Mouse (Mus musculus): ENCODE measurements around the gene Gm17631. TPM values are rescaled to one million over a fixed set of nuclear protein-coding genes. Genes with fewer than 3 reads are reported as not detected.
"Not testable (repeated sequence)": the region's sequence is repeated elsewhere in the genome, so short reads cannot be mapped to it uniquely, and the experiment has no call there.

Gene Gm17631
- not detected in 2 replicates for polyA plus RNA-seq (2012; rRNA removed)
- not detected in 2 replicates for polyA plus RNA-seq (2014; fragmentation: Nextera tagmentation; extraction: Ambion mirVana)

DNA sequence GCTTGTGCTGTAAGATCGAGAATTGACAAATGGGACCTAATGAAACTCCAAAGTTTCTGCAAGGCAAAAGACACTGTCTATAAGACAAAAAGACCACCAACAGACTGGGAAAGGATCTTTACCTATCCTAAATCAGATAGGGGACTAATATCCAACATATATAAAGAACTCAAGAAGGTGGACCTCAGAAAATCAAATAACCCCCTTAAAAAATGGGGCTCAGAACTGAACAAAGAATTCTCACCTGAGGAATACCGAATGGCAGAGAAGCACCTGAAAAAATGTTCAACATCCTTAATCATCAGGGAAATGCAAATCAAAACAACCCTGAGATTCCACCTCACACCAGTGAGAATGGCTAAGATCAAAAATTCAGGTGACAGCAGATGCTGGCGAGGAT is at the start of gene Gm17631:
Gene Gm17631 (plus strand): TSS at position 301 of the 400 bp plus-strand sequence.
- H3K4me3 ChIP-seq (replicated peaks; ENCODE audit: low read length); H3K4me2 ChIP-seq (replicated peaks; ENCODE audit: low read depth, low read length, severe bottlenecking); H3K9me3 ChIP-seq (ENCODE audit: control insufficient read depth, low read length); H3K36me3 ChIP-seq (ENCODE audit: control insufficient read depth, insufficient read depth, low read length); H3K4me1 ChIP-seq (ENCODE audit: control insufficient read depth, insufficient read depth, low read length); DNase-seq (ENCODE audit: low spot score); ATAC-seq (ENCODE audit: low FRiP score, low read depth); H3K27ac ChIP-seq (replicated peaks; ENCODE audit: low read depth, low read length); H3K9ac ChIP-seq (ENCODE audit: low read depth, low read length, severe bottlenecking); H3K27me3 ChIP-seq (ENCODE audit: control insufficient read depth, insufficient read depth, low read length): not testable (repeated sequence)
- no CpG with 5 or more reads among the region's 3 CpGs for WGBS

DNA sequence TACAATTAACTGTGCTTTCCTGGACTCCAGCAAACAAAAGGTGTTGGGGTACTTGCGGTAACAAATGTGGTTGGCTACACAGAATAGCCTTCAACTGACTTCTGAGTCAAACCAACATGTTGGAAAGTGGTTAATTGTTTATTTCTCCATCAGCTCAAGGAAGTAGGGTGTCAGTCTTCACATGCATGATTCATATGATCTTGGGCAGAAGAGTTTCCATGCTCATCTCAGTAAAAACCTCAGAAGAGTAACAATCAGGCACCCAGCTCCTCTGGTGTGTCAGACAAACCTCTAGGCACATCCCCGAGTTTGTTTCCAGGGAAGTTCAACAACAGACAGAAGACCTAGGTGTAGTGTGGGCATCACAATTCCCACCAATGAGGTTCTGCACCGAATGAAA is 44.7 kb upstream of the Gm17631 start:
- no peak overlapping the region for H3K9ac ChIP-seq (ENCODE audit: low read depth, low read length, severe bottlenecking)
- TF ChIP-seq POLR2A (IDR thresholded peaks at IDR 0.05; ENCODE audit: borderline replicate concordance, extremely low read depth, insufficient read depth, insufficient read length) = no peak
- DNase-seq (ENCODE audit: low spot score) (no peak), ATAC-seq (ENCODE audit: low FRiP score, low read depth) (no peak)
- no peak overlapping the region for H3K4me2 ChIP-seq (replicated peaks; ENCODE audit: low read depth, low read length, severe bottlenecking)
- no peaks in the 10 kb centered on the region for H3K27me3 ChIP-seq (ENCODE audit: control insufficient read depth, insufficient read depth, low read length)
- H3K36me3 ChIP-seq (ENCODE audit: control insufficient read depth, insufficient read depth, low read length) = no peaks in the 10 kb centered on the region
- H3K27ac ChIP-seq (replicated peaks; ENCODE audit: low read depth, low read length) = no peak overlapping the region
- H3K4me3 ChIP-seq (replicated peaks; ENCODE audit: low read length) = no peak overlapping the region
- no peaks in the 10 kb centered on the region for H3K9me3 ChIP-seq (ENCODE audit: control insufficient read depth, low read length)
- H3K4me1 ChIP-seq (ENCODE audit: control insufficient read depth, insufficient read depth, low read length) = no peaks in the 10 kb centered on the region
- 52% methylated on average over 3 of the region's 3 CpGs for WGBS

DNA sequence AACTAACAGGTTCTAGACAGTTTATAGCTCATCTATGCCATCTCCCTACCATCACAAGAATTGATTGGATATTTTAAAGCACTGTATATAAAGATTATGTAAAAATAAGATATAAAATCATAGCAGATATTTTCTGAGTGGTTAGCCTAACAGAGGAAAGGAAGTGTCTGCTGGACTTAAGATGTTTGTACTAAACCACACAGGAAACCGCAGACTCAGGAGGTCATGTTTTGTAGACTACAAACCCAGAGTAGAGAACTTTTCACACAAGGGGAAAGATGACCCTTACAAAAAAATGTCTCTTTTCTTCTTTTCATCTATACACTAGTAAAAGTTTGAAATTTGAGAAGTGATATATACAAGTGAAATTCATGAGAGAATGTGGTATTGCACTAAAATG is 38.4 kb upstream of the Gm17631 start:
- Histone ChIP-seq H3K4me3 (replicated peaks; ENCODE audit: low read length) (no peak overlapping the region), H3K4me1 (ENCODE audit: control insufficient read depth, insufficient read depth, low read length) (no peaks in the 10 kb centered on the region), H3K9ac (ENCODE audit: low read depth, low read length, severe bottlenecking) (no peak overlapping the region), H3K4me2 (replicated peaks; ENCODE audit: low read depth, low read length, severe bottlenecking) (no peak overlapping the region), H3K27ac (replicated peaks; ENCODE audit: low read depth, low read length) (no peak overlapping the region), H3K9me3 (ENCODE audit: control insufficient read depth, low read length) (no peaks in the 10 kb centered on the region), H3K27me3 (ENCODE audit: control insufficient read depth, insufficient read depth, low read length) (no peaks in the 10 kb centered on the region), H3K36me3 (ENCODE audit: control insufficient read depth, insufficient read depth, low read length) (no peaks in the 10 kb centered on the region)
- TF ChIP-seq POLR2A (IDR thresholded peaks at IDR 0.05; ENCODE audit: borderline replicate concordance, extremely low read depth, insufficient read depth, insufficient read length) = no peak
- no peak for ATAC-seq (ENCODE audit: low FRiP score, low read depth)
- DNase-seq (ENCODE audit: low spot score) = no peak
- WGBS = 85% methylated on average over 1 of the region's 1 CpGs

DNA sequence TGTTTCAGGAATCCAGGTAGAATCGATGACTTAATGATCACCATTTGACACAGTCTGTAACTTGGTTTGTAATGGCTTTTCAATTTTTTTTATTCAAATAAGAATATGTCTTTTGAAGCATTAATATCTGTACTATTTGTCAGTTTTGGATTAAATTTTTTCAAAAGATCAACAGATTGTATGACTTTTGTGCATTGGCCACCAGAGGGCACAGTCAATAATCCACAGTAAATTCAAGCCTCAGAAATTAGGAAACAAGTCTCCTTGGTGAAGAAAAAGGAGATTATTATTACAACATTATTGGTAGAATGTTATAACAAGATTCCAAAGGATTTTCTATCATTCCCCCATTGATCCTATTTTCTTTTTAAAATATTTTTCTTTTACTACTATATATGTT is 36.9 kb upstream of the Gm17631 start:
- H3K4me3 ChIP-seq (replicated peaks; ENCODE audit: low read length) = no peak overlapping the region
- ATAC-seq (ENCODE audit: low FRiP score, low read depth) = no peak
- H3K9me3 ChIP-seq (ENCODE audit: control insufficient read depth, low read length) = no peaks in the 10 kb centered on the region
- H3K9ac ChIP-seq (ENCODE audit: low read depth, low read length, severe bottlenecking) = no peak overlapping the region
- no peak for DNase-seq (ENCODE audit: low spot score)
- H3K4me2 ChIP-seq (replicated peaks; ENCODE audit: low read depth, low read length, severe bottlenecking) = no peak overlapping the region
- no peak overlapping the region for H3K27ac ChIP-seq (replicated peaks; ENCODE audit: low read depth, low read length)
- WGBS = 78% methylated on average over 1 of the region's 1 CpGs
- H3K36me3 ChIP-seq (ENCODE audit: control insufficient read depth, insufficient read depth, low read length) = no peaks in the 10 kb centered on the region
- TF ChIP-seq POLR2A (IDR thresholded peaks at IDR 0.05; ENCODE audit: borderline replicate concordance, extremely low read depth, insufficient read depth, insufficient read length) = no peak
- H3K4me1 ChIP-seq (ENCODE audit: control insufficient read depth, insufficient read depth, low read length) = no peaks in the 10 kb centered on the region
- H3K27me3 ChIP-seq (ENCODE audit: control insufficient read depth, insufficient read depth, low read length) = no peaks in the 10 kb centered on the region

DNA sequence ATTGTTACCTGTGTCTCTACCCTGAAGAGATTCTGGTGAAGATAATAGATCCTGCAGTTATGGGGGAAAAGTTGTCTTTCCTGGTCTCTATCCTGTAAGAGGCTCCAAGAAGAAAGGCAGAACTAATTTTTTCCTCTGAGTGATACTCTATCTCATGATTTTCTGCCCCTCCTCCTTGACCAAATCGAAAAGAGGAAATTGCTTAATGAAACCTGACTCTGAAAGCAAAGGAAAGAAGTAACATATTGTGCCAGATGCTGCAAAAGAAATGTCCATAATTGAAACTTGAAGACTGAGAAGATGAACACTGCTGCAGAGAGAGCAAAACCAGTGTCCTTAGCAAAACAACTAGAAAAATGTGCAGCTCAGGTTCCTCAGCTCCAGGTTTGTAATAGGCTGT is 14.1 kb downstream of the Gm17631 start, which contains the start of gene Klra17:
Gene Klra17 (minus strand): TSS at position 124 of the 400 bp plus-strand sequence.
- H3K9me3 ChIP-seq (ENCODE audit: control insufficient read depth, low read length) = no peaks in the 10 kb centered on the region; the same call in 1 of the 2 replicates
- H3K9ac ChIP-seq (ENCODE audit: low read depth, low read length, severe bottlenecking) = no peak within 1 kb of the TSS
- H3K4me3 ChIP-seq (replicated peaks; ENCODE audit: low read length) = no peak within 1 kb of the TSS
- H3K4me2 ChIP-seq (replicated peaks; ENCODE audit: low read depth, low read length, severe bottlenecking) = no peak within 1 kb of the TSS
- H3K27me3 ChIP-seq (ENCODE audit: control insufficient read depth, insufficient read depth, low read length) = no peaks in the 10 kb centered on the region
- DNase-seq (ENCODE audit: low spot score) (no peak), ATAC-seq (ENCODE audit: low FRiP score, low read depth) (no peak)
- H3K36me3 ChIP-seq (ENCODE audit: control insufficient read depth, insufficient read depth, low read length) = no peaks in the 10 kb centered on the region
- WGBS = 52% methylated on average over 1 of the region's 1 CpGs
- H3K4me1 ChIP-seq (ENCODE audit: control insufficient read depth, insufficient read depth, low read length) = no peaks in the 10 kb centered on the region
- TF ChIP-seq POLR2A (IDR thresholded peaks at IDR 0.05; ENCODE audit: borderline replicate concordance, extremely low read depth, insufficient read depth, insufficient read length) = no peak
- no peak within 1 kb of the TSS for H3K27ac ChIP-seq (replicated peaks; ENCODE audit: low read depth, low read length)

DNA sequence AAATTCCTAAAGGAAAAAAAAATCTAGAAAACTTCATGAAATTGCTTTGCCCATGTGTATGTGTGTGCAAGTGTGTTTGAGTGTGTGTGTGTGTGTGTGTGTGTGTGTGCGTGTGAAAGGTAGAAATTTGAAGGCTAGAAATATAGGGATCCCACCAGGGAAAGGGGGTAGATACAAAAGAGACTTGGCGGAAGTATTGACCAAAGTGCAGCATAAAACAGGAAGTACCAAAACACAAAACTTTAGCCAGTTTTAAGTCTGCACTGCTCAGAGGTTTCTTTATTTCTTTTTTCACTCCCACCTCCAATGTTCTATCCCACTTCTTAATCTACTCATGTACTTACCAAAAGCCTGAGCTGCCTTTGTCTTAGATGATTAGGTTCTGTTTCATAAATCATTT is 20.1 kb downstream of the Gm17631 start:
- H3K4me3 ChIP-seq (replicated peaks; ENCODE audit: low read length) = no peak overlapping the region
- H3K4me1 ChIP-seq (ENCODE audit: control insufficient read depth, insufficient read depth, low read length) = no peaks in the 10 kb centered on the region
- WGBS = 71% methylated on average over 2 of the region's 2 CpGs
- H3K4me2 ChIP-seq (replicated peaks; ENCODE audit: low read depth, low read length, severe bottlenecking) = no peak overlapping the region
- TF ChIP-seq POLR2A (IDR thresholded peaks at IDR 0.05; ENCODE audit: borderline replicate concordance, extremely low read depth, insufficient read depth, insufficient read length) = no peak
- no peak overlapping the region for H3K27ac ChIP-seq (replicated peaks; ENCODE audit: low read depth, low read length)
- no peaks in the 10 kb centered on the region for H3K36me3 ChIP-seq (ENCODE audit: control insufficient read depth, insufficient read depth, low read length)
- H3K9ac ChIP-seq (ENCODE audit: low read depth, low read length, severe bottlenecking) = no peak overlapping the region
- H3K27me3 ChIP-seq (ENCODE audit: control insufficient read depth, insufficient read depth, low read length) = no peaks in the 10 kb centered on the region
- peaks cover 4% of the 10 kb centered on the region; the same call in 1 of the 2 replicates for H3K9me3 ChIP-seq (ENCODE audit: control insufficient read depth, low read length)
- DNase-seq (ENCODE audit: low spot score) (no peak), ATAC-seq (ENCODE audit: low FRiP score, low read depth) (no peak)

Other genes with a start within 250 kb of the Gm17631 start
- not detected in 2 replicates for gene Klrk1, start 238.8 kb upstream of the Gm17631 start, polyA plus RNA-seq (2012; rRNA removed)
- gene Klrk1, start 238.8 kb upstream of the Gm17631 start, polyA plus RNA-seq (2014; fragmentation: Nextera tagmentation; extraction: Ambion mirVana) = 0.30 TPM in 1 of 2 replicates, not detected in the other
- not detected in 2 replicates for gene Klrc3, start 219.3 kb upstream of the Gm17631 start, polyA plus RNA-seq (2012; rRNA removed)
- not detected in 2 replicates for gene Klrc3, start 219.3 kb upstream of the Gm17631 start, polyA plus RNA-seq (2014; fragmentation: Nextera tagmentation; extraction: Ambion mirVana)
- gene Klrc2, start 202.0 kb upstream of the Gm17631 start, polyA plus RNA-seq (2012; rRNA removed) = not detected in 2 replicates
- gene Klrc2, start 202.0 kb upstream of the Gm17631 start, polyA plus RNA-seq (2014; fragmentation: Nextera tagmentation; extraction: Ambion mirVana) = not detected in 2 replicates
- gene Klrc1, start 183.7 kb upstream of the Gm17631 start, polyA plus RNA-seq (2012; rRNA removed) = not detected in 2 replicates
- gene Klrc1, start 183.7 kb upstream of the Gm17631 start, polyA plus RNA-seq (2014; fragmentation: Nextera tagmentation; extraction: Ambion mirVana) = not detected in 2 replicates
- gene Klri1, start 145.5 kb upstream of the Gm17631 start, polyA plus RNA-seq (2012; rRNA removed) = 0.09 TPM in 1 of 2 replicates, not detected in the other
- gene Klri1, start 145.5 kb upstream of the Gm17631 start, polyA plus RNA-seq (2014; fragmentation: Nextera tagmentation; extraction: Ambion mirVana) = not detected in 2 replicates
- gene Klri2, start 122.2 kb upstream of the Gm17631 start, polyA plus RNA-seq (2012; rRNA removed) = not detected in 2 replicates
- gene Klri2, start 122.2 kb upstream of the Gm17631 start, polyA plus RNA-seq (2014; fragmentation: Nextera tagmentation; extraction: Ambion mirVana) = not detected in 2 replicates
- not detected in 2 replicates for gene Gm156, start 78.4 kb upstream of the Gm17631 start, polyA plus RNA-seq (2012; rRNA removed)
- not detected in 2 replicates for gene Gm156, start 78.4 kb upstream of the Gm17631 start, polyA plus RNA-seq (2014; fragmentation: Nextera tagmentation; extraction: Ambion mirVana)
- 0.05 TPM in 1 of 2 replicates, not detected in the other for gene Klra17, start 14.0 kb downstream of the Gm17631 start, polyA plus RNA-seq (2012; rRNA removed)
- not detected in 2 replicates for gene Klra17, start 14.0 kb downstream of the Gm17631 start, polyA plus RNA-seq (2014; fragmentation: Nextera tagmentation; extraction: Ambion mirVana)
- gene Klra5, start 55.0 kb downstream of the Gm17631 start, polyA plus RNA-seq (2012; rRNA removed) = not detected in 2 replicates
- gene Klra5, start 55.0 kb downstream of the Gm17631 start, polyA plus RNA-seq (2014; fragmentation: Nextera tagmentation; extraction: Ambion mirVana) = not detected in 2 replicates
- gene Klra6, start 164.3 kb downstream of the Gm17631 start, polyA plus RNA-seq (2012; rRNA removed) = not detected in 2 replicates
- gene Klra6, start 164.3 kb downstream of the Gm17631 start, polyA plus RNA-seq (2014; fragmentation: Nextera tagmentation; extraction: Ambion mirVana) = not detected in 2 replicates
- not detected in 2 replicates for gene Klra4, start 204.6 kb downstream of the Gm17631 start, polyA plus RNA-seq (2012; rRNA removed)
- not detected in 2 replicates for gene Klra4, start 204.6 kb downstream of the Gm17631 start, polyA plus RNA-seq (2014; fragmentation: Nextera tagmentation; extraction: Ambion mirVana)